Mouse (Mus musculus) heart, adult 2 months (tissue): ENCODE measurements at regions not wholly inside any gene's neighbourhood (a gene's known extent, or its start where the extent isn't known, plus 50 kb on each side); places are given as distances from the start of the nearest gene placed in this dataset.

Source experiments
- DNase-seq, 2 experiments: peaks; one replicate each; pipeline ENCODE4 v3.0.0; 2021
- H3K27ac ChIP-seq: fragments of 200-600 bp; 2 replicates; pipeline ENCODE4 v1.8.1; 2022
- H3K27me3 ChIP-seq: fragments of 200-500 bp; 2 replicates; pipeline ENCODE4 v1.6.1; 2012; ENCODE audit warnings: mild to moderate bottlenecking, low read length, inconsistent platforms, mixed read lengths; ENCODE audit not compliant: control insufficient read depth, insufficient read depth
- H3K36me3 ChIP-seq: fragments of 200-500 bp; 2 replicates; pipeline ENCODE4 v1.6.1; 2012; ENCODE audit warnings: low read length, inconsistent platforms; ENCODE audit not compliant: control insufficient read depth, insufficient read depth
- H3K4me1 ChIP-seq: fragments of 200-500 bp; 2 replicates; pipeline ENCODE4 v1.6.1; 2011; ENCODE audit warnings: low read length; ENCODE audit not compliant: control insufficient read depth, insufficient read depth
- H3K4me3 ChIP-seq: fragments of 200-600 bp; 2 replicates; pipeline ENCODE4 v1.8.1; 2022
- H3K79me2 ChIP-seq: fragments of 200-500 bp; replicated peaks from 2 replicates; pipeline ENCODE4 v1.6.1; 2012; ENCODE audit warnings: mild to moderate bottlenecking, inconsistent platforms, low read length, moderate library complexity, mixed read lengths; ENCODE audit not compliant: control insufficient read depth, insufficient read depth
- H3K9ac ChIP-seq: fragments of 200-500 bp; 2 replicates; pipeline ENCODE4 v1.6.1; 2012; ENCODE audit warnings: low read depth, mild to moderate bottlenecking, control low read depth, inconsistent platforms, low read length, mixed read lengths
- CTCF ChIP-seq: fragments of 200-600 bp; IDR thresholded peaks from 2 replicates; pipeline ENCODE4 v1.8.1; 2022; ENCODE audit warnings: antibody characterized with exemption, mild to moderate bottlenecking, moderate library complexity
- EP300 ChIP-seq: fragments of 200-500 bp; IDR thresholded peaks from 2 replicates; pipeline ENCODE4 v1.6.1; 2011; ENCODE audit warnings: low read depth, low read length, control low read depth; ENCODE audit not compliant: insufficient read depth
- POLR2A ChIP-seq: fragments of 200-500 bp; IDR thresholded peaks from 2 replicates; pipeline ENCODE4 v1.6.1; 2011; ENCODE audit warnings: mild to moderate bottlenecking, low read depth, low read length, control low read depth; ENCODE audit not compliant: insufficient read depth
- WGBS: fragments of 180-500 bp; shearing (Covaris S2); methylation state at CpG from one replicate; pipeline ENCODE4 v1.1.7; 2018; 5-methylcytosine and 5-hydroxymethylcytosine counted together
- intact Hi-C: fragments of 180-260 bp; cut with DNase I; formaldehyde crosslinking; loops from one replicate; pipeline ENCODE4 v1.15.1; 2025

- WGBS, result 43% methylated on average over 2 of the region's 2 CpGs
- H3K79me2 ChIP-seq, result no peaks in the 10 kb centered on the region
- peak overlapping the region; percentile 61 for H3K27ac ChIP-seq
- DNase-seq, result no peak
- TF ChIP-seq EP300 (no peak), CTCF (no peak), POLR2A (no peak)
- intact Hi-C loops, result no loop called here
- no peak overlapping the region for H3K4me3 ChIP-seq
- H3K9ac ChIP-seq, result no peak overlapping the region
- no peaks in the 10 kb centered on the region for H3K27me3 ChIP-seq
- H3K36me3 ChIP-seq, result no peaks in the 10 kb centered on the region
- no peaks in the 10 kb centered on the region for H3K4me1 ChIP-seq
Observed at GRCm38 (mm10) chr12:58151883-58152282, 59.7 kb upstream of the Sstr1 start.
